Comparison of ENCODE assay signal across 14 mouse cellular contexts in the genomic region with DNA sequence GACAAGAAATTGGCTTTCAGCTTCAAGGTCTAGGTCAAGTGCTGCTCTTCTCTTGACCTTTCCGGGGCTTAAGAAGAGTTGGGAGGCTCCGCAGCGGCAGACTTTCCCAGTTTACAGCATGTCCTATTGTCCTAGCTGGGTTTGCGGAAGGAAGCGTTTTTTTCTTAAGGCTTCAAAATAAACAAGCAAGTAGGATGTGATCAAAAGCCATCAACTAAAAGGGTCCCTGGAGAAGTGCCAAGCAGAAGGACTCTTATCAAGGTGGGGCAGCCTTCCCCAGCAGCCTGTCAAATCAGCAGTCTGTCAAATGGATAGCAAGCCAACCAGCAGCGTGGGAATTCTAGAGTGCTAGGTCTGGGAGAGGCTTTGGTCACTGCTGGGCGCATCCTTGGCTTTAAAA.
DNase-seq lines count a peak whose midpoint lies in the region; ATAC-seq and TF ChIP-seq lines count a peak whose summit lies in the region.
"Had no signal": no experiment of that assay in that cellular context is flagged by ENCODE, and none has a peak within 500 bp of the region (broad histone marks: within the 10 kb centered on the region; RNA-seq: fewer than 3 reads in every experiment).

No protein-coding gene starts in this region.

- H3K9me3 ChIP-seq in kidney, embryonic 14.5 days (ENCODE audit: control insufficient read depth, low read length), result no peaks in the 10 kb centered on the region
- no peaks in the 10 kb centered on the region for H3K9me3 ChIP-seq in heart, embryonic 13.5 days
- no peaks in the 10 kb centered on the region for H3K9me3 ChIP-seq in hindbrain, embryonic 13.5 days

- H3K4me3 ChIP-seq in kidney, adult 2 months (ENCODE audit: insufficient read depth, low read depth, low read length), result no peak overlapping the region
- no peak overlapping the region for H3K4me3 ChIP-seq in kidney, embryonic 14.5 days (ENCODE audit: low read length)
- no peak overlapping the region for H3K4me3 ChIP-seq in heart, embryonic 13.5 days
- no peak overlapping the region for H3K4me3 ChIP-seq in hindbrain, embryonic 13.5 days
- H3K4me3 ChIP-seq: left cerebral cortex, adult 2 months had no signal

- no peaks in the 10 kb centered on the region for H3K27me3 ChIP-seq in kidney, adult 2 months (replicated peaks; ENCODE audit: control insufficient read depth, insufficient read depth, low read length)
- H3K27me3 ChIP-seq in kidney, embryonic 14.5 days (ENCODE audit: control insufficient read depth, insufficient read depth, low read length), result no peaks in the 10 kb centered on the region
- H3K27me3 ChIP-seq in heart, embryonic 13.5 days (replicated peaks), result no peaks in the 10 kb centered on the region
- H3K27me3 ChIP-seq in hindbrain, embryonic 13.5 days, result no peaks in the 10 kb centered on the region
- H3K27me3 ChIP-seq: Patski had no signal

- H3K9ac ChIP-seq in kidney, embryonic 14.5 days (ENCODE audit: low read depth, low read length), result no peak overlapping the region
- H3K9ac ChIP-seq in heart, embryonic 13.5 days, result no peak overlapping the region
- H3K9ac ChIP-seq in hindbrain, embryonic 13.5 days, result no peak overlapping the region
- H3K9ac ChIP-seq: hindbrain, embryonic 14.5 days had no signal

- 66% methylated on average over 7 of the region's 7 CpGs for WGBS in kidney, adult 2 months
- 76% methylated on average over 7 of the region's 7 CpGs for WGBS in kidney, embryonic 14.5 days
- WGBS in heart, embryonic 13.5 days, result 25% methylated on average over 7 of the region's 7 CpGs
- 72% methylated on average over 7 of the region's 7 CpGs for WGBS in hindbrain, embryonic 13.5 days

- no peak for TF ChIP-seq CTCF in kidney, adult 2 months (conservative IDR thresholded peaks at IDR 0.05; ENCODE audit: insufficient read depth, insufficient read length, low read depth, low read length)

- no peak overlapping the region for H3K4me2 ChIP-seq in kidney, embryonic 14.5 days (replicated peaks; ENCODE audit: low read depth, low read length)
- no peak overlapping the region for H3K4me2 ChIP-seq in heart, embryonic 13.5 days
- no peak overlapping the region for H3K4me2 ChIP-seq in hindbrain, embryonic 13.5 days
- H3K4me2 ChIP-seq: hindbrain, embryonic 14.5 days had no signal

- peak; percentile 80 for DNase-seq in kidney, adult 2 months
- DNase-seq in kidney, postnatal 25 days, result peak; percentile 58 to 59
- no peak for DNase-seq in layer of hippocampus, postnatal 25 days (ENCODE audit: extremely low spot score in 1 of 2, low spot score in 1 of 2)
- DNase-seq: adrenal gland, adult 8-10 months; cerebellum, adult 9-11 months; midbrain, embryonic 14.5 days had no signal

- H3K4me1 ChIP-seq in kidney, adult 2 months (ENCODE audit: control insufficient read depth, insufficient read depth, low read length), result no peaks in the 10 kb centered on the region
- H3K4me1 ChIP-seq in kidney, embryonic 14.5 days (ENCODE audit: control insufficient read depth, insufficient read depth, low read length), result no peaks in the 10 kb centered on the region
- peaks cover 24% of the 10 kb centered on the region for H3K4me1 ChIP-seq in heart, embryonic 13.5 days
- 0 out of 2 replicates have a peak, but pooled peaks cover 2% of the 10 kb centered on the region for H3K4me1 ChIP-seq in hindbrain, embryonic 13.5 days (replicated peaks)

- ATAC-seq in kidney, embryonic 14.5 days (ENCODE audit: low FRiP score, low TSS enrichment), result no peak
- ATAC-seq in heart, embryonic 13.5 days (ENCODE audit: extremely low read depth, insufficient number of reproducible peaks, low FRiP score, low TSS enrichment), result no peak
- ATAC-seq in megakaryocyte-erythroid progenitor cell, adult 5-6 weeks (replicated peaks; ENCODE audit: low FRiP score, low TSS enrichment, poor library complexity, severe bottlenecking), result peak; percentile 43; the same call in 1 of the 2 replicates
- ATAC-seq in hindbrain, embryonic 13.5 days (ENCODE audit: low FRiP score), result no peak
- ATAC-seq: Patski had no signal

- H3K27ac ChIP-seq in kidney, adult 2 months (ENCODE audit: insufficient read depth, low read depth, low read length), result no peak overlapping the region
- H3K27ac ChIP-seq in kidney, embryonic 14.5 days (ENCODE audit: low read depth, low read length), result no peak overlapping the region
- peak overlapping the region; percentile 33; the same call in 1 of the 2 replicates for H3K27ac ChIP-seq in heart, embryonic 13.5 days (replicated peaks)
- no peak overlapping the region for H3K27ac ChIP-seq in hindbrain, embryonic 13.5 days
- H3K27ac ChIP-seq: hindbrain, embryonic 14.5 days; left cerebral cortex, adult 2 months; macrophage had no signal

- H3K36me3 ChIP-seq in kidney, adult 2 months (ENCODE audit: control insufficient read depth, insufficient read depth, low read length), result no peaks in the 10 kb centered on the region
- no peaks in the 10 kb centered on the region for H3K36me3 ChIP-seq in kidney, embryonic 14.5 days (ENCODE audit: control insufficient read depth, insufficient read depth, low read length)
- no peaks in the 10 kb centered on the region for H3K36me3 ChIP-seq in heart, embryonic 13.5 days
- H3K36me3 ChIP-seq in hindbrain, embryonic 13.5 days, result no peaks in the 10 kb centered on the region

- no peak for TF ChIP-seq POLR2A in kidney, adult 2 months (IDR thresholded peaks at IDR 0.05; ENCODE audit: low read depth, low read length)

Comparison
In these comparisons a context has a peak if more than half of its experiments do, and no peak if none do; other contexts are left out.
1. DNase-seq: peak in kidney, adult 2 months (single experiment) and kidney, postnatal 25 days (2 of 2); none in layer of hippocampus, postnatal 25 days (0 of 2).